Mouse (Mus musculus): ENCODE measurements around the gene Eps8l2.

Eps8l2 gene

DNA sequence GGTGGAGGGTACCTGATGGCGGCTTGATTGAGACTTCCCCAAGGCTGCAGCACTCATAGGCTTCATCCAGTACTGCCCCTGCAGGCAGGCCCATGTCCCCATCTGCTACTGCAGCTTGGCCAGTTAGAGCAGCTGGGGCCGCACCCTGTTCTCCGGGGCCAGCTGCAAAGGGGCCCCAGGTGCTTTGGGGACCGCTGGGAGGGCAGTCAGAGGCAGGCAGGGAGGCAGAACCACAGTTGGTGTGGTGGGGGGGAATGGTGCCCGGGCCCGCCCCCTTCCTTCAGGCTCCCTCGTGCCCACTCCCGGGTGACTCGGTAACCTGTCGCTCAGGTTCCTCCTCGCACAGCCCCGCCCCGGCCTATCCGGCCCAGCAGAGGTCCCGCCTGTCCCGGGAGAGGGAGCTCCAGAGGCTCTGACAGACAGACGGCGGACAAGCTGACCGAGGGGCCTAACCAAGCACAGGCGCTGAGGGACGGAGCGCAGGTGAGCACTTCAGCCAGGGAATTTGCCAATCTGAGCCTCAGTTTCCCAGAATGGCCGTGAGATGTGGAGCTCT is at the start of gene Eps8l2:
Eps8l2 (plus strand) TSS at position 305 of the 556 bp plus-strand sequence.
- in situ Hi-C loops (cut with MboI), result no loop called here

DNA sequence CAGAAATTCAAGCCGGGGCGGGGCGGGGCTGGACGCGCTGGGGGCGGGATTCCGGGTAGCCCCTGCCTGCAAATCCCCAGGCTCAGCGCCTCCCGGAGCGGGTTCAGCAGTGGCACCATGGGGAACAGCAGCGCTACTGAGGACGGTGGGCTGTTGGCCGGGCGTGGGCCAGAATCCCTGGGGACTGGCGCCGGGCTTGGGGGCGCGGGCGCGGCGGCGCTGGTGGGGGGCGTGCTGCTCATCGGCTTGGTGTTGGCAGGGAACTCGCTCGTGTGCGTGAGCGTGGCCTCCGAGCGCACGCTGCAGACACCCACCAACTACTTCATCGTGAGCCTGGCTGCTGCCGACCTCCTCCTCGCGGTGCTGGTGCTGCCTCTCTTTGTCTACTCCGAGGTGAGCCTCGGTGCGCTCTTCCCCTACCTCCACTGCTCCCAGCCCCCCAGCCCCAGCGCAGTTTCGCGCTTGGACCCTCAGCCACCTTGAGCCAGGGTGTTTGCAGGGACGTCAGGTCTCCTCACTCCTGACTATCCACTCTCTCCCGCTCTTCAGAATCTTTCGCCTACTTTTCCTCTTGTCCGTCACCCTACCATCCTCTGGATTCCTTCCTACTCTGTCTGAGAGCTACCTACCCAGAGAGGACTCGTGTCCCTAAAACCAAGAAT is 46.6 kb upstream of the Eps8l2 start, which contains the start of gene Drd4:
Drd4 (plus strand) TSS at position 86 of the 662 bp plus-strand sequence.
- in situ Hi-C loops (cut with MboI), result no loop called here

DNA sequence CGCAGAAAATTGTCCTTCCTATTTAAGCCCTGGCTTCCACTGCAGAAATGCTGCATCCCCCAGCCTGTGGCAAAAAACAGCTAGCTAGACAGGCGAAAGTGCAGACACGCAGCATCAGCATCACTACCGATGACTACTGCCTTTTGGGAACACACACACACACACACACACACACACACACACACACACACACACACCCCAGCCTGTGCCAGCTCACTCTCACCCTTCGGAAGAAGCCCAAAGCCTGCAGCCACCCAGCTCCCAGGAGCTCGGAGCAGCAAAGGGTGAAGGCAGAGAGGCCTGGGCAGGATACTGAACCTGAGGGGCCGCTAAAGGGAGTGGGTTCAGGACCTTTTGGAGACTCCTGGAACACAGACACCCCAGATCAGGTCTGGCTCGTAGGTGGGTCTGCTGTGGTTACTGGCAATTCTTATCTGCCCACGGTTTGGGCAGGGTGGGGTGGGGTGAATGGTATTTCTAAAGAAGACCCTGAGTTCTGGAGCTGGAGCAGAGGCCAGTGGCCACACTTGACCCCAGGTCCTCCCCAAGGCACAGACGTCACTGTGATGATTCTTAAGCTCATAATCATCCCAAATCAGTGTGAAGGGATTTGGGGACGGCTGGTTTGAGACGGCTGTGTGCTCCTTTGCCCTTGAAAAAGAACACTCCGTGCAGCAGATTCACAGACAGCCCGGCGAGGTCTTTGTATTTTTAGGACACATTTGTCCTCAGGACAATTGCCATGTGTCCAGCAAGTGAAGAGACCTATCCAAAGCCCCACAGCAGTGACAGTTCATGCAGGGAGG is 45.9 kb upstream of the Eps8l2 start:
- in situ Hi-C loops (cut with MboI), result no loop called here

- in situ Hi-C loops (cut with MboI), result no loop called here
These were observed 44.7 kb upstream of the Eps8l2 start for GRCm38 (mm10) chr7:141293852-141294471.

- in situ Hi-C loops (cut with MboI), result no loop called here
These were observed 44.2 kb upstream of the Eps8l2 start for GRCm38 (mm10) chr7:141294479-141294878.

- in situ Hi-C loops (cut with MboI), result no loop called here
These were observed 40.6 kb upstream of the Eps8l2 start for GRCm38 (mm10) chr7:141297926-141298650.

DNA sequence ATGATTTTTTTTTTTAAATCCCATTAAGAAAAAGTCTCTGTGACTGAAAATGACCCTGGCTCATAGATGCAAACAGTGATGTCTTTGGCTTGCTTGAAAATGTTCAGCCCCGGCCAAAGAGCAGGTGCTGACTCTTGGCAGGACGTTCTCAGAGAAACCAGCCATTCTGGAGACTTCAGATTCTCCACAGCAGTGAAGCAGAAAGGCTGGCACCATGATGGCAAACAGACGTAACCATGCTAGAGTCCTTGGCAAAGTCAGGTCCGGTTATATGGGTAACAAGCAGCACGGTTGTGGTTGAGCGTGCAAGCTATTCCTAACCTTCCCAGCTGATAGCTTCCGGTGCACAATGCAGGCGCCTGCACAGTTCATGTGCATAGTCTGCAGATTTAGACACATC is 39.5 kb upstream of the Eps8l2 start:
- in situ Hi-C loops (cut with MboI), result no loop called here

GRCm38 (mm10) chr7:141301386-141301785 is 37.3 kb upstream of the Eps8l2 start:
- in situ Hi-C loops (cut with MboI), result no loop called here

DNA sequence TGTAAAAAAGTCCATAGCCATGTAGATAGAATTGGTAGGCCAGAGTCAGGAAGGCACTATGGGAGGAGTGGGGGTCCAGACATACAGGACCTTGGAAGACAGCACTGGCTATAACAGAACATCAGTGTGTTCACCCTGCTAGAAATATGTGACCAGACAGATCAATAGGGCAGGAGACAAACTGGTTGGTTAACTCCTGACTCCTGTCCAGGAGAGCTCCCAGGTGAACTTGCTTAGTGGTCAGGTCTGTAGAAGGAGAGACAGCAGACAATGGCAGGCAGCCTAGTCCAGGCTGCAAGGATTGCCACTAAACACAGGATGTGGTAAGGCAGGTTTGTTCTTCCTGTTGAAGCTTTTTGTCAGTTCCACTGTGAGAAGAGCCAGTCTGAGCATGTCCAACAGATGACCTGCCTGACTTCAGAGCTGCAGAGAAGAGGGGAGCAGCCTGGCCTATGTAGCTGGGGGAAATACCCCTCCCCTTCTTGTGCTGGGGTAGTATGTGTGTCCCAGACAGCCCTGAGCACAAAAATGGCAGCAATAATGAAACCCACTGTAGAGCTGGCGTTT is 35.9 kb upstream of the Eps8l2 start:
- in situ Hi-C loops (cut with MboI), result no loop called here

DNA sequence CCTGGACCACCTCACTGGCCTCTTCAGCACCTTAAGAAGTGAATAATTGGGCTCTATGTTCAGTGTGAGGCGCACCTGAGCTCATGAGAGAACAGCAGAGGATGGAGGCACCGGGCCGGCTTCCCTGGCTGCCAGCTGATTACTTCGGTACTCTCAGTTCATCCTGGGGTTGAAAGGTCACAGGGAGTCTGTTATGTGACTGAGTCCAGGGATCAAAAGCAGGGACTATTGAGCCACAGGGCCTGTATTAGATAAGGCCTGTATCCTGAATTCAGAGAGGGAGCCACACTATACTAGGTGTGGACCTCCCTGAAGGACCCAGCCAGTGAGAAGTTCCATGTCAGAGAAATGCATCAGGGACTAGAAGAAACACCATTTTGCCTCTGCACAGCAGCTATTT is 34.1 kb upstream of the Eps8l2 start:
- in situ Hi-C loops (cut with MboI), result no loop called here

DNA sequence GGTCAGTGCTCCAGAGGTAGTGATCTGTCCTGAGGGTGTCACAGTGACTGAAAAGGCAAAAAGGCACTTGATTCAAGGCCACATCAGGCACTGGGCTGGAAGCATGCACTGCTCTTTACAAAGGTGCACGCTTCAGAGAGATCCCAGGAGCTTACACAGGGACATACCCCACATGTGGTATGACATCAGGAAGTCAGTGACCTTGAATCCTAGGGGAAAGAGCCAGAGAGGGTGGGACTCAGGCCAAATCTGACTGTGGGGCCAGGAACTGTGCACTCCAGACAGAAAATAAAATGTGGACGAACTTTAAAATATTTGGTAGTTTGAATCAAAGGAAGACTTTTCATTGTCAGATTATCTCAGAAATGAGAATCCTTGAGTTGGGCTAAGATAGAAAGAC is 24.3 kb upstream of the Eps8l2 start:
- in situ Hi-C loops (cut with MboI), result no loop called here

- in situ Hi-C loops (cut with MboI), result no loop called here
These were observed 23.6 kb upstream of the Eps8l2 start for GRCm38 (mm10) chr7:141315076-141315475.

GRCm38 (mm10) chr7:141315974-141316373 is 22.7 kb upstream of the Eps8l2 start:
- in situ Hi-C loops (cut with MboI), result no loop called here

DNA sequence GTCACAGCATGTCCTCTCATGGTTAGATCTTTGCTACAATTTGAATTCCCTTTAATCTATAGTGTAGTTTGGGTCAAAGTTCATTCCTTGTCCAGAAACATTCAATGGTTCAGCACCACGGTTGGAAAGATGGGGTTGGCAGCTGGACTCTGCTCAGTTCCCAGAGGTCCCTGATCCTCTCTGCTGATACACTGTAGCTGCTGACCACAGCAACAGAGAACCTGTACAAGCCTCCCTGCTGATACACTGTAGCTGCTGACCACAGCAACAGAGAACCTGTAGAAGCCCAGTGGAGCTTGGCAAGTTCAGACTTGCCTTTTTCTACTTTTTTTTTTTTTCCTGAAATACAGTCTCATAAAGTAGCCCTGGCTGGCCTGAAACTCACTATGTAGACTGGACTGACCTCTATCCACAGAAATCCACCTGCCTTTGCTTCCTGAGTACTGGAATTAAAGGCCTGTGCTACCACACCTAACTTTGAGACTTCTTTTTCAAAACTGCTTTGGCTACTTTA is 21.0 kb upstream of the Eps8l2 start:
- in situ Hi-C loops (cut with MboI), result no loop called here

DNA sequence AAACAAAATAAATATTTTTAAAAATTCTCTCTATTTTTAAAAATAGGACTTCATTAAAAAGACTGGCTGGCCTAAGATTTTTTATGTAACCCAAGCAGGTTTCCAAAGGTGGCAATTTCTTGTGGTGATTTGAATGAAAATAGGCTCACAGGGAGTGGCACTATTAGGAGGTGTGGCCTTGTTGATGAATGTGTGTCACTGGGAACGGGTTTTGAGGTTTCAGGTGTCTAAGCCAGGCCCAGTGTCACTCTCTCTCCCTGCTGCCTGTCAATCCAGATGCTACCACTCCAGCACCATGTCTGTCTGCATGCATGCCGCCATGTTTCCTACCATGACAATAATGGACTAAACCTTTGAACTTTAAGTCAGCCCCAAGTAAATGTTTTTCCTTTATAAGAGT is 19.2 kb upstream of the Eps8l2 start:
- in situ Hi-C loops (cut with MboI), result no loop called here

GRCm38 (mm10) chr7:141324686-141325085 is 14.0 kb upstream of the Eps8l2 start:
- in situ Hi-C loops (cut with MboI), result no loop called here

DNA sequence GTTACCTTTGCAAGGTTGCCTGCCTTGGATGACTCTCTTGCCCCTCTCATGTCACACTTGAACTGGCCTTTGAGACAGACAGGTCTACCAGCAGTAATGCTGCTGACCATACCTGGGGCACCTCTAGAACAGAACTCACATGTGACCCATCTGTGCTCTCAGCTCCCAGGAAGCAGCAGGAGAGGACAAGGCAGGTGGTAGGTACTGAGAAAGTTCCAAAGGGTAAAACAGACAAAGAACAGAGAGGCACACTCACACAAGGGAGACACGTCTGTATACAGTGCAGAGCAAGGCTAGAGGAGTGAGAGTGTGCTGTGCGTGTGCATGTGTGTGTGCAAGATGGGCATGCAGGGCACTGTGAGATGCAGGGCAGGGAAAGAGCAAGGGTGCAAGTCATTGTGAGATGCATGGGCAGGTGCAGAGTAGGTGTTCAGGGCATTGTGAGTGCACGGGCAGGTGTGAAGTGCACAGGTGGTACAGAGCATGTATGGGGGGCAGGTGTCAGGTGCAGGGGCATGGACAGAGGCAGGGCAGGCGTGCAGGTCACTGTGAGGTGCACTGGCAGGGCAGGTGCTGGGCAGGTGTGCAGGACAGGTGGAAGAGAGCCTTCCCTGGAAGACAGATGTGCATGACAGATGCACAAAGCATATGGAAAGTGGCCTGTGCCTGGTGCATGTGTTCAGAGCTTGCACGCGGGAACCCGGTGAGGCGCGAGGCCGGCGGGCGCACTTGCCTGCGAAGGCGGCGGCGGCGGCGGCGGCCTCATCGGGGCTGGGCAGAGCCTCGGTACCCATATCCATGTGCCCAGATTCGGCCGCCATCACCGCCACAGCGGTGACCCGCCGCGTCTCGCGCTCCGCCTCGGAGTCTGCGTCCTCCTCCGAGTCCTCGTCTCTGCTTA is 11.9 kb upstream of the Eps8l2 start:
- in situ Hi-C loops (cut with MboI), result no loop called here

GRCm38 (mm10) chr7:141327469-141328372 is 11.0 kb upstream of the Eps8l2 start, which contains the start of the genes Deaf1 and Tmem80:
Gene Deaf1, minus strand, starts transcription at chr7:141327690.
Gene Tmem80, plus strand, starts transcription at chr7:141327739.
- in situ Hi-C loops (cut with MboI), result no loop called here

DNA sequence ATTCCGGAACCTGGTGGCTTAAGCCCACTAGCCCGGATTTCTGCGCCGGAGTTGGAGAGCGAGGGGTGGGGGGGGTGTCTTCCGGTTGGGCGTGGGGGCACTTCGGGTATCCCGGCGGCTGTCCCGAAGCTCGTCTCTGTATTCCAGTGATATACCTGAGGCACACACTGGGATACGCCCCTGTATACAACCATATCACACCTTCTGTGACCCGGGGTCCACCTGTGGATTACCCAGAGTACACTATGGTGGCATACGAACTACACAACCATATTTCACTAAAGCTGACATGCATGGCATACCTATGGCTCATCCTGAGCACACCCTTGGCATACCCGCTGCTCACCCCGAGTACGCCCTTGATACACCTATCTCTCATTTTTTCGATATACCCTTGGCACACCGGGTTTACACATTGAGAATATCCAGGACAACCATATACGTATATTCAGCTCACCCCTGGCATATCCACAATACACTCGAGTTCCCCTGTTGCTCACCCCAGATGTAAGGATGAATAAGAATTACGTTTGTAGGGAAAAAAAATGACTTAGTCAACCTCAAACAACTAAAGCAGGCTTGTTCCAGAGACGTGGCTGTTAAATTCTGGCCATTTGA is 10.2 kb upstream of the Eps8l2 start:
- in situ Hi-C loops (cut with MboI), result no loop called here

All from mature B cell (primary cell).